11 mouse cellular contexts compared by ENCODE assay signal in the genomic region with DNA sequence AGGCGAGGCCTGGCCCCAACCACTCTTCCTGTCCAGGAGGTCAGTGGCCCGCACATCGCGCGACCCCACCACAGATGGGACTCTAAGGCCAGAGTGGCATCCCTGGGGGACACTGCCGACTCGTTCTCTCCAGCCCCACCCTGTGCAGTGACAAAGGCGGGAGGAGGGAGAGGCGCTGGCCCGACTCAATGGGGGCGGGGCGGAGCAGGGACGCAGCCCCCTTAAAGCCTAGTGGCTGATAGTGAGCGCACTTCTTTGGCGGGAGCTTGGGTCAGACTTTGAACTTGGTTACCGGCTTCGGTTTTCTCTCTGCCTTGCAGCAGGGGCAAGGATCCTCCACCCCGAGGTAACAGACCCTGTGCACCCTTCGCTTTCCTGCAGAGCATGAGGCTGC. TPM values are rescaled to one million over a fixed set of nuclear protein-coding genes. Genes with fewer than 3 reads are reported as not detected.
DNase-seq lines count a peak whose midpoint lies in the region; ATAC-seq lines count a peak whose summit lies in the region.
"Had no signal": no experiment of that assay in that cellular context is flagged by ENCODE, and none has a peak within 500 bp of the region (broad histone marks: within the 10 kb centered on the region; RNA-seq: fewer than 3 reads in every experiment).

No protein-coding gene starts in this region.

- peak; percentile 93 for DNase-seq in heart, adult 11 months
- DNase-seq in heart, adult 18-20 months, result no peak
- DNase-seq in ES-CJ7 (ENCODE audit: low read depth, low spot score), result peak; percentile 38
- no peak for DNase-seq in layer of hippocampus, adult 8-10 months (ENCODE audit: low spot score in 2 of 2)
- DNase-seq in layer of hippocampus, adult 11-12 months (ENCODE audit: low spot score), result no peak
- DNase-seq in frontal cortex, postnatal 14 days (ENCODE audit: low spot score in 2 of 2), result no peak
- DNase-seq: spleen, adult 18-20 months had no signal

- H3K36me3 ChIP-seq in hindbrain, embryonic 13.5 days, result no peaks in the 10 kb centered on the region

- no peaks in the 10 kb centered on the region for H3K9me3 ChIP-seq in hindbrain, embryonic 13.5 days

- H3K27me3 ChIP-seq in hindbrain, embryonic 13.5 days, result peaks cover 89% of the 10 kb centered on the region

- H3K4me3 ChIP-seq in hindbrain, embryonic 13.5 days, result peak overlapping the region; percentile 22

- H3K4me1 ChIP-seq in hindbrain, embryonic 13.5 days (replicated peaks), result peaks cover 24% of the 10 kb centered on the region

- no peak for ATAC-seq in hindbrain, embryonic 13.5 days (ENCODE audit: low FRiP score)
- peak; percentile 14; the same call in 1 of the 2 replicates for ATAC-seq in megakaryocyte, adult 5-6 weeks (ENCODE audit: poor library complexity, severe bottlenecking)

- WGBS in hindbrain, embryonic 13.5 days, result under 1% methylated on average over 19 of the region's 19 CpGs

- no peak overlapping the region for H3K9ac ChIP-seq in hindbrain, embryonic 13.5 days

- H3K4me2 ChIP-seq in hindbrain, embryonic 13.5 days, result peak overlapping the region; percentile 23

- no peak overlapping the region for H3K27ac ChIP-seq in hindbrain, embryonic 13.5 days

RNA-seq across cellular contexts. Expression of a gene that starts 0.6 kb away (rescaled TPM):
- total RNA-seq in heart, adult 18-20 months (2021), result not detected
- polyA plus RNA-seq in hindbrain, embryonic 13.5 days (2015; fragmentation: Nextera tagmentation; extraction: Ambion mirVana), result 0.34 and 1.8 TPM in 2 replicates
- total RNA-seq in megakaryocyte, adult 5-6 weeks (2015), result not detected in 2 replicates
- total RNA-seq in megakaryocyte, adult 5-6 weeks (2017), result not detected in 2 replicates
- not detected for total RNA-seq in layer of hippocampus, adult 8-10 months (2022)
- total RNA-seq: left cerebral cortex, adult 18-20 months had no signal
- polyA plus RNA-seq: C2C12 had no signal

RNA-seq across cellular contexts. Expression of a gene that starts 7.1 kb away (rescaled TPM):
- 1 to 10 TPM; 2.5 to 2.7 TPM for total RNA-seq in heart, adult 18-20 months (2021)
- polyA plus RNA-seq in hindbrain, embryonic 13.5 days (2015; fragmentation: Nextera tagmentation; extraction: Ambion mirVana), result 0.09 and 0.22 TPM in 2 replicates
- 1.2 and 1.4 TPM in 2 replicates for total RNA-seq in megakaryocyte, adult 5-6 weeks (2015)
- 0.22 and 0.24 TPM in 2 replicates for total RNA-seq in megakaryocyte, adult 5-6 weeks (2017)
- total RNA-seq in layer of hippocampus, adult 8-10 months (2022), result 1 to 10 TPM; 2.9 to 3.0 (median 3.0) TPM

RNA-seq across cellular contexts. Expression of a gene that starts 18.7 kb away (rescaled TPM):
- 10 to 100 TPM; 61.9 to 66.2 TPM for total RNA-seq in heart, adult 18-20 months (2021)
- 269 and 299 TPM in 2 replicates for polyA plus RNA-seq in hindbrain, embryonic 13.5 days (2015; fragmentation: Nextera tagmentation; extraction: Ambion mirVana)
- 43.3 and 44.5 TPM in 2 replicates for total RNA-seq in megakaryocyte, adult 5-6 weeks (2015)
- 40.1 and 43.3 TPM in 2 replicates for total RNA-seq in megakaryocyte, adult 5-6 weeks (2017)
- 100 to 1,000 TPM; 297 to 327 (median 321) TPM for total RNA-seq in layer of hippocampus, adult 8-10 months (2022)

RNA-seq across cellular contexts. Expression of a gene that starts 43.5 kb away (rescaled TPM):
- total RNA-seq in heart, adult 18-20 months (2021), result 1 to 10 TPM; 1.4 to 1.6 TPM
- polyA plus RNA-seq in hindbrain, embryonic 13.5 days (2015; fragmentation: Nextera tagmentation; extraction: Ambion mirVana), result 1.00 and 1.3 TPM in 2 replicates
- 0.13 and 0.25 TPM in 2 replicates for total RNA-seq in megakaryocyte, adult 5-6 weeks (2015)
- total RNA-seq in megakaryocyte, adult 5-6 weeks (2017), result 0.18 and 2.8 TPM in 2 replicates
- total RNA-seq in layer of hippocampus, adult 8-10 months (2022), result 10 to 100 TPM; 19.8 to 71.6 (median 34.1) TPM

Comparison
In these comparisons a context has a peak if more than half of its experiments do, and no peak if none do; other contexts are left out.
1. DNase-seq: peak in heart, adult 11 months (single experiment) and ES-CJ7 (single experiment); none in heart, adult 18-20 months (0 of 2), layer of hippocampus, adult 8-10 months (0 of 2), layer of hippocampus, adult 11-12 months (single experiment) and frontal cortex, postnatal 14 days (0 of 2).
2. RNA of a gene that starts 18.7 kb away (total RNA-seq): 297 to 327 TPM in layer of hippocampus, adult 8-10 months; 61.9 to 66.2 TPM in heart, adult 18-20 months and 40.1 to 44.5 TPM in megakaryocyte, adult 5-6 weeks; every median in the first group is over 4 times any median in the second.